Mouse (Mus musculus) spleen, postnatal 14 days (tissue): ENCODE measurements at regions not wholly inside any gene's neighbourhood (a gene's known extent, or its start where the extent isn't known, plus 50 kb on each side); places are given as distances from the start of the nearest gene placed in this dataset.

ENCODE experiments used
- DNase-seq, 2 experiments: peaks; one replicate each; pipeline ENCODE4 v3.0.0; 2021 to 2022; ENCODE audit warnings: low spot score in 2 of 2

DNA sequence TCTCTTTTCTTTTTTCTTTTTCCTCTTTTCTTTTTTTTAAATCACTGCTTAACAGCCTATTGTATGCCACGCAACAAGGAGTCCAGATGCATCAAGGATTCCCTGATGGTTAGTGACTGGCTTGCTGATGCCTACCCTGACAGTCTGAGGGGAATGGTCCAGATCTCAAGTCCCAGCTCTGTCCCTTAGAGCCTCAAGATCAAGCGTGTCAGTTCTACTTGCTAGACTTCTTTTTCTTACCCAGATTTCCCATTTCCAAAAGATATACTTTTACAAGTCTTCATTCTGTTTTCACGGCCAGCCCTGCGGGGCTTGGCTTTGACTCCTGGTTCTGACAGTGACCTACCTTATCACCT is 68.1 kb upstream of the Il12b start:
- DNase-seq = no peak

GRCm38 (mm10) chr11:44340531-44340930 is 59.3 kb upstream of the Il12b start:
- no peak for DNase-seq

DNA sequence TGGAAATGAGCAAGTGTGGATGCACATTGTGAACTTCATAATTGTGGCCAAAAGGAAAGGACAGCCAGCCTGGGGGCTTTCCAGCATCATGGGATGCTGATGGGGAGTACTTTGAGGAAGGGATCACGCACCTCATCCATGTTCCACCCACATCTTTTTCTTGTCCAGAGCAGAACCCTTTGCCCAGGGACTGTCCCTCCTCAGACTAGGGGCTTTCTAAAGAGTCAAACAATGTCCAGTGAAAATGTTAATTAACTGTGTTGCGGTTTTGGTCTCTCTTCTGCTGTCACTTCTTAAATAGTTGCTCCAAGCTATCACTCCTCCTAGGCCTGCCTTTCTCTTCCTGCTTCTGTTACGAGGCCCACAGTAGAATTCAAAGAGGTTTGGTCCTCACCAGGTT is 51.6 kb upstream of the Il12b start:
- DNase-seq = no peak

- no peak for DNase-seq
Measured at GRCm38 (mm10) chr11:44349546-44349945, 50.3 kb upstream of the Il12b start.
